Mouse (Mus musculus) left cerebral cortex, postnatal 36 days (tissue): Measurements from ENCODE around the gene Itgb3. TPM values are rescaled to one million over a fixed set of nuclear protein-coding genes. Genes with fewer than 3 reads are reported as not detected.
A peak's percentile ranks its signal among the peaks of the same experiment; 100 is the strongest.
"Not testable (repeated sequence)": the region's sequence is repeated elsewhere in the genome, so short reads cannot be mapped to it uniquely, and the experiment has no call there.

Source experiments
- DNase-seq, 2 experiments: peaks; one replicate each; pipeline ENCODE4 v3.0.0; 2021 to 2022; ENCODE audit warnings: low spot score in 2 of 2, mixed read lengths in 1 of 2
- intact Hi-C: fragments of 180-260 bp; cut with DNase I; formaldehyde crosslinking; loops from one replicate; pipeline ENCODE4 v1.15.1; 2025
- total RNA-seq, 2 experiments: library from RNA; stranded (reverse); gene quantifications; 2 replicates each; pipeline ENCODE4 v1.2.3; 2021

Itgb3 gene
- 1 to 10 TPM; 2.9 to 3.1 TPM for total RNA-seq

DNA sequence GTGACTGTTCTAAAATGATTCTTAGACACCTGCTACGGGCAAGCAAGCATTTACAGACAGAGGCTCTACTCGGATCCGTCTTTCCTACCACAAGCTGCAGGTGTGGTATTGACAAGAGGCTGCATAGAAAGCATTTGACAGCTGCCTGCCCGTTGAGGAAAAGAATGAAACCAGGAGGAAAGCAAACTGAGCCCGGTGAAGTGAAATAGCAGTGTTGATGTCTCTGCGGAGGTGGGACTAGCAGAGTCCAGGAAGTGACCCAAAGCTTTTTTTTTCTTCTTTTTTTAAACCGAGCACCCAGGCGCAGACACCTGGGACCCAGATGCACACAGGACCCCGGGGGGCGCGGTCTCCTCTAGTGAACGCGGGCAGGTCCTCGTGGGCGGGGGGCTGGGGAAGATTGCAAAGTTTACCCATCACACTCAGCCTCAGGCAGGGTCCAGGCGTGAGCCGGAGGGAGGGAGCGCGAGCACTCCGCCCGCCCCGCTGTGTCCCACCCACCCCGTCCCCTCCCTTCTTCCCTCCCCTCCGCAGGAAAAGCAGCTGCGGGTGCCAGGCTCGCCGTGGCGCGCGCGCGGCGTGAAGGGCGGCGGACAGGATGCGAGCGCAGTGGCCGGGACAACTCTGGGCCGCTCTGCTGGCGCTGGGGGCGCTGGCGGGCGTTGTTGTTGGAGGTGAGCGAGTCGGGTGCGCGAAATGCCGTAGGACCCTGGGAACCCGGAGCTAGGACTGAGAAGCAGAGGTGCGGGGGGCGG is at the start of gene Itgb3:
Gene Itgb3 (plus strand): TSS at position 510 of the 755 bp plus-strand sequence.
- intact Hi-C loops, result no loop called here
- peak; percentile 56 to 57 for DNase-seq

- DNase-seq, result no peak
- intact Hi-C loops, result no loop called here
These were observed 49.7 kb upstream of the Itgb3 start for GRCm38 (mm10) chr11:104558065-104558464.

DNA sequence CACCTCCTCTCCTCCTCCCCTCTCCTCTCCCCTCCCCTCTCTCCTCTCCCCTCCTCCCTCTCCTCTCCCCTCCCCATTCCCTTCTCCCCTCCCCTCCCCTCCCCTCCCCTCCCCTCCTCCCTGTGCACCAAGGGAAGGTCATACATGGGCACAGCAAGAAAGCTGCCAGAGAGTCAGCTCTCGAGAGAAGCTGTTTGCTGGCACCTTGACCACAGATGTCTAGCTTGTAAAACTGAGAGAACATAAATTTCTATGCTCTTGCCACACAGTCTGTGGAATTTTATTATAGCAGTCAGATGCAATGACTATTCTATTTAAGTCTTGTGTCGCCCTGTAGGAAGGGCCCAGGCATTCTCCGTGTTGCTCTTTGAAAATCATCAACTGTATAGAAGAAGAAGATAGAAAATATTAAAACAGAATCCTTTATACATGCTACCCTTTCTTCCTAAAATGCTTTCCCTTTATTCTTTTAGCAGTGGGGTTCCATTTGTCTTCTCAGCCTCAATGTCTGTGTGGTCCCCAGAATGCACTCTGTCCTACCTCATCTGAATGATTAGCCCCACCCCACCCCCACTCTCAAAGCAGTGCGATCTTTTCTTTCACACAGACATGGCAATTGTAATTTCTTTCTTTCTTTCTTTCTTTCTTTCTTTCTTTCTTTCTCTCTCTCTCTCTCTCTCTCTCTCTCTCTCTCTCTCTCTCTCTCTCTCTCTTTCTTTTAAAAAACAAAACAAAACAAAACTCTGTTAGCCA is 49.0 kb upstream of the Itgb3 start:
- DNase-seq, result peak in 1 of 2 experiments; percentile 22
- intact Hi-C loops, result no loop called here

DNA sequence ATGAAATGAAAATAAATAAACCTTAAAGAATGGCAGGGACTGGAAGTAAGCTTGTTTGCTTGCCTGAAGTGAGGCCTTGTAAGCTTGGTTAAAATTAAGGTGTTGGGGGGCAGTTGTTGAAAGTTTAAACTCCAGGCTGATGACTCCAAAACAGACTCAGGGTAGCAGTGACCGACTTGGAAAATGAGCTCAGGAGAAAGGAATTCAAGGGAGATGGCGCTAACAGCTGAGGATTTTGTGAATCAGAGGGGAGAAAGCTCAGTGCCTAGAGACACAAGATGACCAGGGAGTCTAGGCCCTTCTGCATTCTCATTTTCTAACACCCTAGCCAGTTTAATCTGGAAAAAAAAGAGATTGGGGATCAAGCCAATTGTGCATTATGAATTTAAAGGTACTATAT is 46.8 kb upstream of the Itgb3 start:
- DNase-seq, result no peak
- intact Hi-C loops, result no loop called here

DNA sequence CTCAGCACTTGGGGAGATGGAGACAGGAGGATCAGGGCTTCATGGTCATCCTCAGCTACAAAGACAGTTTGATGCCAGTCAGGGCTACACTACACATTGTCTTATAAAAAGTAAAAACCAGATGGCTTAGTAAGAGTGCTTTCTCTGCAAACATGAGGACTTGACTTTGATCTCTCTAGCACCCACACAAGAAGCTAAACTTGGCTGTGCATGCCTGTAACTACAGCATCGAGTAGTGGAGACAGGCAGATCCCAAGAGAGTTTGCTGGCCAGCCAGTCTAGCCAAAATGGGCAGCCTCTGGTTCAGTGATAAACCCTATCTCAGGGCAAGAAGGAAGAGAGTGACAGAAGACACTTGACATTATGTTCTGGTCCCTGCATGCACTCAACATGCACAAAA is 44.3 kb upstream of the Itgb3 start:
- no peak for DNase-seq
- intact Hi-C loops, result no loop called here

GRCm38 (mm10) chr11:104565172-104565571 is 42.6 kb upstream of the Itgb3 start:
- intact Hi-C loops, result no loop called here
- no peak for DNase-seq

DNA sequence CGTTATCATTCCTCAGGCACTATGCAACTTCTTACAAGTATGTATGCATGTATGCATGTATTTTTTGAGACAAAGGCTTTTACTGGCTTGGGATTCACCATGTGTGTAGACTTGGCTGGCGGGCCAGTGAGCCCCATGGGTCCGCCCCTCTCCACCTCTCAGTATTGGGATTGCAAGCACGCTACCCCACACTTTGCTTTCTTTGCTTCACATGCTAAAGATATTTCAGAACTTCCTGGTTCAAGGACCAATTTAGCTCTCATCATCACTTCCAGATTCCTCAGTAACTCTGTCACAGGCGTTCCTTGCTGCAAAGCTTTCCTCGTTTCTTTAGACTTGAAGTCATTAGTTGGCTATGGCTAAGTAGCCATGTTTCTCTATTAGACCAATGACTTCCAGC is 41.7 kb upstream of the Itgb3 start:
- intact Hi-C loops, result no loop called here
- peak in 1 of 2 experiments; percentile 42 for DNase-seq

- intact Hi-C loops, result no loop called here
These were observed 41.0 kb upstream of the Itgb3 start for GRCm38 (mm10) chr11:104566796-104567195.

DNA sequence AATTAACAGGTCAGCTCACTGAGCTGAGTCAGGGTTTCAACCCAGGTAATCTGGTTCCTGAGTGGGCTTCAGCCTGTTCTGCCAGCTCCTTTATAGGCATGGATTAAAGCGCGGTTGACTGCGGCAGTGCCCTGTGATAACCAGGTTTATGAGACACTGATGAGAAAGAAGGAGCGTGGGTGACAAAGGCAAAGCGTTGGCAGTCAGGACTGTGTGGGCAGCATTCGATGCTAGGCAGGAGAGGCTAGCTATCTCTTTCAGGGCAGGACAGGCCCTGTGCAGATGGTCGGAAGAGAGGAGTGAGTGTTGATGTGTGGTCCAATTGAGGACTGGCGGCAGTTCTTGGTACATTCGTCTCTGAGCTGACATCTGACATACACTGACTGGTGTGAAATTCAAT is 40.1 kb upstream of the Itgb3 start:
- intact Hi-C loops, result no loop called here
- peak in 1 of 2 experiments; percentile 32 for DNase-seq

More at GRCm38 (mm10) chr11:104566796-104567195, 41.0 kb upstream of the Itgb3 start:
- no peak for DNase-seq

DNA sequence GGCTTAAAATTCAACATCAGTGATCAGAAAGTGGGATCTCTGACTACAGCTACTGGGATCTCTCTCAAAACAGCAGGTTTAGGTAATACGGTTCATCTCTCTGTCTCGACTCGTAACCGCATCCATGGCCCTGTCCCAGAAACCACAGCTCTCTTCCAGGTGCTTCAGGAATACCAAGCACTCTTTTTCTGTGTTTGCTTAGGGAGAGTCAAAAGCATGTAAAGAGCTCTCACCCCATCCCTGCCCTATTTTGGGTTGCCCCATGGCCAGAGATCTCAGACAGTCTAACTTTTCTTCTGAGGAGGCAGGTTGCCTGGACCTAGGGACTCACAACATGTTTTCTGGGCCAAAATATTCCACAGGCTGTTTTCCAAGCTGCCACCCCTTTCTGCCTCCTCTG is 39.5 kb upstream of the Itgb3 start:
- intact Hi-C loops, result no loop called here

DNA sequence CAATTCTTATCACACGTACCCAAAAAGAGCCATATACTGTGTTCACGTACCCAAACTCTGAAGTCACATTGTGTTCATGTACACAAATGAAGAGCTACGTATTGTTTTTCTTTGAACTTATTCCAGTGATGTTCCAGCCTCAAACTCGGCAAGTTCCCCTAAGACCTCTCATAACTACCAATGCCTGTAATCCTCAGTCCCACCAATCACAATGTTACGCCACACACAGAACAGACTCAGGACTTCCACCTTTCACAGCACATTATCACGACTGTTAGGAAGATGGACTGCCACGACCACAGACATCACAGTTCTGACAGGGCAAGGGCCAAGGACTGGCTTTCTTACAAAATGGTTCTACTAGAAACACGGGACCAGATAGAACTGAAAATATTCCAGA is 37.3 kb upstream of the Itgb3 start:
- intact Hi-C loops, result not testable (repeated sequence)

More for the DNA sequence above, 39.5 kb upstream of the Itgb3 start:
- DNase-seq, result no peak

DNA sequence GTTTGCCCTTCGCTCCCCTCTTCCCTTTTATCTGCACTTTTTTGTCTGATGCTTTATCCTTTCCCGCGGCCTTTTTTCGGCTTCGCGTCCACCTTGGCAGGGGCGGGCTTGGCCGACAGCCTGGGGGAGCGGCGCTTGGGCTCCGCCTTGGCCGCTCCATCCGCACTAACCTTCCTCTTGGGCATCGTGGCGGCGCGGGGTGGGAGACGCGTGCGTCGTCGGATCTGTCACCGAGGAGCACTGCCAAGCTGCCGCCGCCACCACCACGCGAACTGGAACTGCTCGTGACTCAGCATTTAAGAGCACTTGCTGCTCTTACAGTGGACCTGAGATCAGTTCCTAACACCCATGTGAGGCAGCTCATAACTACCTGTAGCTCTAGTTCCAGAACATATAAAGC is 36.4 kb upstream of the Itgb3 start:
- DNase-seq, result peak; percentile 39 to 71
- intact Hi-C loops, result not testable (repeated sequence)

More for the DNA sequence above, 37.3 kb upstream of the Itgb3 start:
- DNase-seq, result not testable (repeated sequence)

DNA sequence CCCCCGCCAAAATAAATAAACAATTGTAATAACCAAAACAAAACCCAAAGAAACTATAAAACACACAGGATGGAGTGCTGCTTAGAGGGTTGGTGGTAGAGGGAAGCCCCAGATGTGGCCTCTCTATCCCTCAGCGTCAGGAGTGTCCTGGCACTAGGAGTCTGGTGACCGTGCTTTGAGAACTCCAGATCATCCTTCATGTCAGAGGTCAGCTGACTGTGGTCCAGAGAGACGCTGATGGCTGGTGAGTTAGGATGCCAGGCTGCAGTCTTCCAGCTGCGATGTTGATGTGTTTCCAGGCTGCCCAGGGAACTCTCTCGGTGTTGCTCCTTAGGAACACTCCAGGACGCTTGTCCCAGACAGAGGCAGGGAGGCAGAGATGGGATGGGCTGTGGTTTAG is 35.7 kb upstream of the Itgb3 start:
- DNase-seq, result no peak
- intact Hi-C loops, result no loop called here

GRCm38 (mm10) chr11:104572566-104572965 is 35.2 kb upstream of the Itgb3 start:
- no peak for DNase-seq
- intact Hi-C loops, result no loop called here

- DNase-seq, result no peak
- intact Hi-C loops, result no loop called here
These were observed 30.8 kb upstream of the Itgb3 start for GRCm38 (mm10) chr11:104576772-104577612.

DNA sequence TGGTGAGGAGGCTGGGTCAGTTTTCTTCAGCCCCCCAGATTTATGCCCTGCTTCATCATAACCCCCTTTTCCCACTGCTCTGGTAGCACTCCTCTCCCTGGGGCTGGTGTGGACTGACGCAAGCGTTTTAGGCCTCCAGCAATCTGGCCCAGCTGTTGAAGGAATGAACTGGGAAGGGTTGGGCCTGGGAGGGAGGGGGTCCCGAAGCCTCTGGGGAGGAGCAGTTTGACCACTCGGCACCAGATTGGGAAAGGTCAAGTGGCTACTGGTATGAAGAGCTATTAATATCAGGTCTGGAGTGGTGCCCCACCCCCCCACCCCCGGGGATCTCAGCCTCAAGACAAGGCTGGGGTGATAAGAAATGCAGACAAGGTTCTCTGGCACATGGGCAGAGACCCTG is 29.7 kb upstream of the Itgb3 start:
- no peak for DNase-seq
- intact Hi-C loops, result no loop called here

DNA sequence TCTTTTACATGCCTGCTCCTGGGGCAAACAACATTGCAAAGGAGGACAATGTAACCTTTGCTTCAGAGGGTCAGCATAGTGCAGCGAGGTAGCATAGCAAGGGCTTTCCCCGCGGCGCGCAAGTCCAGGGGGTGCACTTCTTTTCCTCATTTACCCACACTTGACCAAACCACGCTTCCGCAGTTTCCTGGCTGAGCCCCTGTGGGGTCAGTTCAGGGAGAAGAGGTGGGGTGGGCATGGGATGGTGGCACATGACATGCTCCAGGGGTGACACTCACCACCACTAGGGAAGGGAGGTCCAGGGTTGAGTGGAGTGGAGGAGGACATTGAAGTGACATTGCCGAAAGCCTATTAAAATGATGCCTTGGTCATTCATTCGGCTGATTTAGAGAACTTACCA is 28.7 kb upstream of the Itgb3 start:
- no peak for DNase-seq
- intact Hi-C loops, result no loop called here

GRCm38 (mm10) chr11:104579575-104579974 is 28.2 kb upstream of the Itgb3 start:
- intact Hi-C loops, result no loop called here
- no peak for DNase-seq

- intact Hi-C loops, result no loop called here
- DNase-seq, result no peak
These were observed 27.7 kb upstream of the Itgb3 start for GRCm38 (mm10) chr11:104580091-104580490.

DNA sequence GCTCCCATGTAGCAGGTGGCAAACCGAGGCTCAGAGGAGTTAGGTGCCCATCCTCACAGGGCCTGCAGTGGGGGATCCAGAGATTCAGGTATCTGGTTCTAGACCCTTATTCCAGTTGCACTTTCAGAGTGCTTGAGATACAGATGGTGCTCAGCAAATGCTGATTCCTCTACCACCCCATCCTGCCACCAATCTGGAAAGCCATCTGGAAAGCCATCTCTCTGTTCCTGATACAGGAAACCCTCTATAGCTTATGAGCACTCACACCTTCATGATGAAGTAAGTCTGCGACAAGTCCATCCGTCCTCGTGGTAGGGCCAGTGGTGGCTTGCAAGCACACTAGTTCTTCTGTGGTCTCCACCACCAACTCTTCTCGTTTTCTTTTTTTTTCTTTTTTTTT is 27.2 kb upstream of the Itgb3 start:
- intact Hi-C loops, result no loop called here
- no peak for DNase-seq
